Mouse (Mus musculus) spleen, adult 2 months (tissue): ENCODE data around the gene Hist1h2af.

Source experiments
- CTCF ChIP-seq: fragments of 200-500 bp; IDR thresholded peaks from 2 replicates; pipeline ENCODE4 v1.5.1; 2011; ENCODE audit warnings: mild to moderate bottlenecking, inconsistent platforms; ENCODE audit not compliant: insufficient read depth, insufficient read length, insufficient replicate concordance; ENCODE audit errors: extremely low read depth
- POLR2A ChIP-seq: fragments of 200-500 bp; IDR thresholded peaks from 2 replicates; pipeline ENCODE4 v1.6.1; 2011; ENCODE audit warnings: low read depth, low read length, inconsistent platforms

GRCm38 (mm10) chr13:23564482-23564881, 30.8 kb downstream of the Hist1h2af start:
- no peak for TF ChIP-seq POLR2A
- TF ChIP-seq CTCF, result no peak
